Mouse (Mus musculus): Measurements from ENCODE around the gene Robo2. TPM values are rescaled to one million over a fixed set of nuclear protein-coding genes. Genes with fewer than 3 reads are reported as not detected.
"Not testable (repeated sequence)": the region's sequence is repeated elsewhere in the genome, so short reads cannot be mapped to it uniquely, and the experiment has no call there.

Gene Robo2
- polyA plus RNA-seq, 1 experiment from 2014 or later, result 31.1 TPM

- WGBS, result 93% methylated on average over 5 of the region's 5 CpGs
- no peak for DNase-seq (ENCODE audit: low spot score)
- no peak overlapping the region for H3K4me2 ChIP-seq (ENCODE audit: low read depth, low read length)
- H3K36me3 ChIP-seq (replicated peaks; ENCODE audit: control insufficient read depth, insufficient read depth, low read depth, low read length), result no peaks in the 10 kb centered on the region
- ATAC-seq (replicated peaks; ENCODE audit: insufficient number of reproducible peaks, low FRiP score, low TSS enrichment, low read depth), result no peak
- no peak overlapping the region for H3K9ac ChIP-seq (replicated peaks; ENCODE audit: low read length)
- no peak overlapping the region for H3K4me3 ChIP-seq (ENCODE audit: low read depth, low read length)
- H3K27ac ChIP-seq (replicated peaks; ENCODE audit: low read depth, low read length), result no peak overlapping the region
- no peaks in the 10 kb centered on the region for H3K27me3 ChIP-seq (ENCODE audit: control insufficient read depth, insufficient read depth, low read length)
- H3K4me1 ChIP-seq (ENCODE audit: control insufficient read depth, insufficient read depth, low read length), result no peaks in the 10 kb centered on the region
- H3K9me3 ChIP-seq (replicated peaks; ENCODE audit: control insufficient read depth, low read length), result no peaks in the 10 kb centered on the region
Observed at GRCm38 (mm10) chr16:74131370-74131769, 280.3 kb downstream of the Robo2 start.

DNA sequence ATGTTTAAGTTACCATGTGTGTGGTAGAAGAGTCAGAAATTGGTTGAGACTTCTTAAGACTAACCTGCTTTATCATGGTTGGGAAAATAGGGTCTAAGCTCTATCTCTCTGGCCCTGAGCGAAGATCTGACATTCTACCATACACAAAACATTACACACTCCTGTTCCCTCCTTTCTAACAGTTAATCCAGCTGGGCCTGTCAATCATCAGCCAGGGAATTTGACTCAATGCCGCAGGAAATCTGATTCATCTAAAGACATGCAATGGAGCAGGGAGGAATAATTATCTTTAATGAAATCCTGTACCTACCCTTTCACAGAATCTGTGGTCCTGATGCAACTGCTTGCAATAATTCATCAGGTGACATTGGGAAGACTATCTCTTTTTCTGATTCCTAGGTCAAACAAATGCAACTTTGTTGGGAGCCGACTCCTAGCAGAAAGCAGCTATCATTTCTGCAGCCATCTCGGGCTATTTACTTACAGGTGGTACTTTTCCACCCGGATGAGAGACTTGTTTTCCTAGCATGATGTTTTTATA is 283.1 kb downstream of the Robo2 start:
- Histone ChIP-seq H3K9me3 (replicated peaks; ENCODE audit: control insufficient read depth, low read length) (no peaks in the 10 kb centered on the region), H3K9ac (replicated peaks; ENCODE audit: low read length) (no peak overlapping the region), H3K36me3 (replicated peaks; ENCODE audit: control insufficient read depth, insufficient read depth, low read depth, low read length) (no peaks in the 10 kb centered on the region), H3K4me2 (ENCODE audit: low read depth, low read length) (no peak overlapping the region), H3K4me3 (ENCODE audit: low read depth, low read length) (no peak overlapping the region), H3K27me3 (ENCODE audit: control insufficient read depth, insufficient read depth, low read length) (no peaks in the 10 kb centered on the region), H3K4me1 (ENCODE audit: control insufficient read depth, insufficient read depth, low read length) (no peaks in the 10 kb centered on the region), H3K27ac (replicated peaks; ENCODE audit: low read depth, low read length) (no peak overlapping the region)
- peak; percentile 23 for DNase-seq (ENCODE audit: low spot score)
- WGBS, result 62% methylated on average over 5 of the region's 5 CpGs
- no peak for ATAC-seq (replicated peaks; ENCODE audit: insufficient number of reproducible peaks, low FRiP score, low TSS enrichment, low read depth)

GRCm38 (mm10) chr16:74113155-74113554 is 298.5 kb downstream of the Robo2 start:
- Histone ChIP-seq H3K27ac (replicated peaks; ENCODE audit: low read depth, low read length) (no peak overlapping the region), H3K27me3 (ENCODE audit: control insufficient read depth, insufficient read depth, low read length) (no peaks in the 10 kb centered on the region), H3K36me3 (replicated peaks; ENCODE audit: control insufficient read depth, insufficient read depth, low read depth, low read length) (no peaks in the 10 kb centered on the region), H3K9me3 (replicated peaks; ENCODE audit: control insufficient read depth, low read length) (no peaks in the 10 kb centered on the region), H3K4me1 (ENCODE audit: control insufficient read depth, insufficient read depth, low read length) (no peaks in the 10 kb centered on the region), H3K4me2 (ENCODE audit: low read depth, low read length) (no peak overlapping the region), H3K4me3 (ENCODE audit: low read depth, low read length) (no peak overlapping the region), H3K9ac (replicated peaks; ENCODE audit: low read length) (no peak overlapping the region)
- no peak for DNase-seq (ENCODE audit: low spot score)
- ATAC-seq (replicated peaks; ENCODE audit: insufficient number of reproducible peaks, low FRiP score, low TSS enrichment, low read depth), result no peak
- WGBS, result 88% methylated on average over 3 of the region's 3 CpGs

DNA sequence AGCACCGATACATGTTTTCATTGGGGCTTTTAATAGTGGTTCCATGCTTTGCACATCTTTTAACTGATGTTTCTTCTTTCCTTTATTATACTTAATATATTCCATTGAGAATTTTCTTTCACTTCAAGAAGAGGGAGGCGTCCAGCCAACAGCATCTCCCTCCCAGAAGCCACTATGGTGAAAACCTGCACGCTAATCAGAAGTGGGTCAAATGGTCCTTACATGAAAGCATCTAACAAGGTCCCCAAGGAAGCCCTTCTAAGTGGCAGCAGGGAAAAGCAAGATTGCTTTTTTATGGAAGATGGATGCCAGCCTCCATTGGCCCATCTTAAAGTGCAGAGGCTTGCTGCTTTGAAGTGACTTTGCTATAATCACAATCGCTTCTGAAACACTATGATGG is 300.5 kb downstream of the Robo2 start:
- Histone ChIP-seq H3K9ac (replicated peaks; ENCODE audit: low read length) (no peak overlapping the region), H3K36me3 (replicated peaks; ENCODE audit: control insufficient read depth, insufficient read depth, low read depth, low read length) (no peaks in the 10 kb centered on the region), H3K27me3 (ENCODE audit: control insufficient read depth, insufficient read depth, low read length) (no peaks in the 10 kb centered on the region), H3K4me3 (ENCODE audit: low read depth, low read length) (no peak overlapping the region), H3K4me1 (ENCODE audit: control insufficient read depth, insufficient read depth, low read length) (no peaks in the 10 kb centered on the region), H3K27ac (replicated peaks; ENCODE audit: low read depth, low read length) (no peak overlapping the region), H3K4me2 (ENCODE audit: low read depth, low read length) (no peak overlapping the region), H3K9me3 (replicated peaks; ENCODE audit: control insufficient read depth, low read length) (no peaks in the 10 kb centered on the region)
- 81% methylated on average over 4 of the region's 4 CpGs for WGBS
- no peak for ATAC-seq (replicated peaks; ENCODE audit: insufficient number of reproducible peaks, low FRiP score, low TSS enrichment, low read depth)
- no peak for DNase-seq (ENCODE audit: low spot score)

GRCm38 (mm10) chr16:74104449-74104848 is 307.2 kb downstream of the Robo2 start:
- not testable (repeated sequence) for H3K9ac ChIP-seq (replicated peaks; ENCODE audit: low read length); H3K27me3 ChIP-seq (ENCODE audit: control insufficient read depth, insufficient read depth, low read length); H3K4me1 ChIP-seq (ENCODE audit: control insufficient read depth, insufficient read depth, low read length); H3K36me3 ChIP-seq (replicated peaks; ENCODE audit: control insufficient read depth, insufficient read depth, low read depth, low read length); H3K27ac ChIP-seq (replicated peaks; ENCODE audit: low read depth, low read length); ATAC-seq (replicated peaks; ENCODE audit: insufficient number of reproducible peaks, low FRiP score, low TSS enrichment, low read depth); DNase-seq (ENCODE audit: low spot score); H3K9me3 ChIP-seq (replicated peaks; ENCODE audit: control insufficient read depth, low read length); H3K4me2 ChIP-seq (ENCODE audit: low read depth, low read length); H3K4me3 ChIP-seq (ENCODE audit: low read depth, low read length)
- WGBS, result 86% methylated on average over 8 of the region's 8 CpGs

GRCm38 (mm10) chr16:74092997-74093801 is 318.4 kb downstream of the Robo2 start:
- H3K27ac ChIP-seq (replicated peaks; ENCODE audit: low read depth, low read length), result peak overlapping the region; percentile 36
- DNase-seq (ENCODE audit: low spot score) (peak; percentile 91), ATAC-seq (replicated peaks; ENCODE audit: insufficient number of reproducible peaks, low FRiP score, low TSS enrichment, low read depth) (peak; percentile 82)
- no peak overlapping the region for H3K4me2 ChIP-seq (ENCODE audit: low read depth, low read length)
- H3K4me3 ChIP-seq (ENCODE audit: low read depth, low read length), result no peak overlapping the region
- H3K27me3 ChIP-seq (ENCODE audit: control insufficient read depth, insufficient read depth, low read length), result no peaks in the 10 kb centered on the region
- no peaks in the 10 kb centered on the region for H3K36me3 ChIP-seq (replicated peaks; ENCODE audit: control insufficient read depth, insufficient read depth, low read depth, low read length)
- no peaks in the 10 kb centered on the region for H3K9me3 ChIP-seq (replicated peaks; ENCODE audit: control insufficient read depth, low read length)
- WGBS, result 29% methylated on average over 7 of the region's 7 CpGs
- no peaks in the 10 kb centered on the region for H3K4me1 ChIP-seq (ENCODE audit: control insufficient read depth, insufficient read depth, low read length)
- H3K9ac ChIP-seq (replicated peaks; ENCODE audit: low read length), result no peak overlapping the region

- no peak for DNase-seq (ENCODE audit: low spot score)
Observed at GRCm38 (mm10) chr16:74089951-74090350, 321.7 kb downstream of the Robo2 start.

DNA sequence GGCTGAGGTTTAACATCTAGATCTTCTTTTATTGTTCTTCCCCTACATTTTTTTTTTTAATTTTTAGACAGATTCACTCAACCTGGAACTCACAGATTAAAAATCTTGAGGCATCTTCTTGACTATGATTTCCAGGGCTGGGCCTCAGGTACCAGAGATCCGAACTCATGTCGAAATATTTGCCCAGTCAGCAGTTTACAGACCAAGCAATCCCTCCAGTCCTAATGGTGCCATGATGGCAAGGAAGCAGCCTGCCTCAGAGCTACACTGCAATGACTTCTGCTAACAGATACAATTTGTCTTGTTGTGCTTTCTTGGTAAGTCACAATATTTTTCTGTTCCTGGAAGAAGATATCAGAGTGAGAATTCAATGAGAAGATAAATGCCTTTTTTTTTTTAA is 327.4 kb downstream of the Robo2 start:
- Histone ChIP-seq H3K4me2 (ENCODE audit: low read depth, low read length) (no peak overlapping the region), H3K36me3 (replicated peaks; ENCODE audit: control insufficient read depth, insufficient read depth, low read depth, low read length) (no peaks in the 10 kb centered on the region), H3K4me1 (ENCODE audit: control insufficient read depth, insufficient read depth, low read length) (no peaks in the 10 kb centered on the region), H3K4me3 (ENCODE audit: low read depth, low read length) (no peak overlapping the region), H3K27me3 (ENCODE audit: control insufficient read depth, insufficient read depth, low read length) (no peaks in the 10 kb centered on the region), H3K9me3 (replicated peaks; ENCODE audit: control insufficient read depth, low read length) (no peaks in the 10 kb centered on the region), H3K9ac (replicated peaks; ENCODE audit: low read length) (no peak overlapping the region), H3K27ac (replicated peaks; ENCODE audit: low read depth, low read length) (no peak overlapping the region)
- WGBS, result 89% methylated on average over 2 of the region's 2 CpGs
- DNase-seq (ENCODE audit: low spot score), result no peak
- no peak for ATAC-seq (replicated peaks; ENCODE audit: insufficient number of reproducible peaks, low FRiP score, low TSS enrichment, low read depth)

More at GRCm38 (mm10) chr16:74089951-74090350, 321.7 kb downstream of the Robo2 start:
- Histone ChIP-seq H3K27me3 (ENCODE audit: control insufficient read depth, insufficient read depth, low read length) (no peaks in the 10 kb centered on the region), H3K36me3 (replicated peaks; ENCODE audit: control insufficient read depth, insufficient read depth, low read depth, low read length) (no peaks in the 10 kb centered on the region), H3K4me2 (ENCODE audit: low read depth, low read length) (no peak overlapping the region), H3K9ac (replicated peaks; ENCODE audit: low read length) (no peak overlapping the region), H3K4me1 (ENCODE audit: control insufficient read depth, insufficient read depth, low read length) (no peaks in the 10 kb centered on the region), H3K27ac (replicated peaks; ENCODE audit: low read depth, low read length) (no peak overlapping the region), H3K9me3 (replicated peaks; ENCODE audit: control insufficient read depth, low read length) (no peaks in the 10 kb centered on the region), H3K4me3 (ENCODE audit: low read depth, low read length) (no peak overlapping the region)
- WGBS, result 77% methylated on average over 1 of the region's 1 CpGs
- ATAC-seq (replicated peaks; ENCODE audit: insufficient number of reproducible peaks, low FRiP score, low TSS enrichment, low read depth), result no peak
